Mouse (Mus musculus): ENCODE results near the gene Rhbdl1. TPM values are rescaled to one million over a fixed set of nuclear protein-coding genes. Genes with fewer than 3 reads are reported as not detected.
A peak's percentile ranks its signal among the peaks of the same experiment; 100 is the strongest.

Gene Rhbdl1
- polyA plus RNA-seq, 1 experiment = not detected

DNA sequence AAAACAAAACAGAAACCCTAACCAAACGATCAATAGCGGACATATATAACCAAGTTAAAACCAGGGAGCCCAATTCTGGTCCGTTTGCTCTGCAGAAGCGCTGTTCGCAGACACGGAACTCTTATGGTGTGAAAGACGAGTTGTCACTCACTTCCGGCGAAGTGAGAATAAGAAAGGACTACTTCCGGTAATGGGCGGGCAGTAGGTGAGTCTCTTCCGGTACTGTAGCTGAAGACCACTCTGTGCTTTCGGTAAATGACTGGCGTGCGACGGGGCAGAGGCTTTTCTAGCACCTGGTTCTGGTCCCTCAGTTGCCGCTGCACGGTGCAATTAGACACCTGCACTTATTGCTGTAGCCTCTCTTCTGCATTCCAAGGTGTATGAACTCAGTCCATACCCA is 13.6 kb downstream of the Rhbdl1 start, which contains the start of gene Wdr24:
Gene Wdr24 (plus strand): TSS at position 176 of the 400 bp plus-strand sequence.
- peak within 1 kb of the TSS; percentile 60 for H3K9ac ChIP-seq (ENCODE audit: low read depth, poor library complexity, severe bottlenecking)
- no peaks in the 10 kb centered on the region for H3K9me3 ChIP-seq (replicated peaks; ENCODE audit: control insufficient read depth, insufficient read depth, low read length, poor library complexity, severe bottlenecking)
- H3K36me3 ChIP-seq (ENCODE audit: control insufficient read depth, insufficient read depth, low read length, poor library complexity, severe bottlenecking) = no peaks in the 10 kb centered on the region; the same call in 1 of the 2 replicates
- no peak within 1 kb of the TSS for H3K27ac ChIP-seq (ENCODE audit: insufficient read depth, low read length)
- TF ChIP-seq POLR2A (IDR thresholded peaks at IDR 0.05; ENCODE audit: insufficient read depth, low read length) (no peak), CTCF (IDR thresholded peaks at IDR 0.05; ENCODE audit: low read depth, low read length) (no peak), EP300 (IDR thresholded peaks at IDR 0.05; ENCODE audit: insufficient read depth, low read depth, low read length) (no peak)
- H3K4me1 ChIP-seq (ENCODE audit: control insufficient read depth, insufficient read depth, low read length) = no peaks in the 10 kb centered on the region
- H3K4me3 ChIP-seq (ENCODE audit: low read depth, low read length) = peak within 1 kb of the TSS; percentile 93
- no peaks in the 10 kb centered on the region for H3K27me3 ChIP-seq (ENCODE audit: control insufficient read depth, insufficient read depth, low read length, poor library complexity, severe bottlenecking)

DNA sequence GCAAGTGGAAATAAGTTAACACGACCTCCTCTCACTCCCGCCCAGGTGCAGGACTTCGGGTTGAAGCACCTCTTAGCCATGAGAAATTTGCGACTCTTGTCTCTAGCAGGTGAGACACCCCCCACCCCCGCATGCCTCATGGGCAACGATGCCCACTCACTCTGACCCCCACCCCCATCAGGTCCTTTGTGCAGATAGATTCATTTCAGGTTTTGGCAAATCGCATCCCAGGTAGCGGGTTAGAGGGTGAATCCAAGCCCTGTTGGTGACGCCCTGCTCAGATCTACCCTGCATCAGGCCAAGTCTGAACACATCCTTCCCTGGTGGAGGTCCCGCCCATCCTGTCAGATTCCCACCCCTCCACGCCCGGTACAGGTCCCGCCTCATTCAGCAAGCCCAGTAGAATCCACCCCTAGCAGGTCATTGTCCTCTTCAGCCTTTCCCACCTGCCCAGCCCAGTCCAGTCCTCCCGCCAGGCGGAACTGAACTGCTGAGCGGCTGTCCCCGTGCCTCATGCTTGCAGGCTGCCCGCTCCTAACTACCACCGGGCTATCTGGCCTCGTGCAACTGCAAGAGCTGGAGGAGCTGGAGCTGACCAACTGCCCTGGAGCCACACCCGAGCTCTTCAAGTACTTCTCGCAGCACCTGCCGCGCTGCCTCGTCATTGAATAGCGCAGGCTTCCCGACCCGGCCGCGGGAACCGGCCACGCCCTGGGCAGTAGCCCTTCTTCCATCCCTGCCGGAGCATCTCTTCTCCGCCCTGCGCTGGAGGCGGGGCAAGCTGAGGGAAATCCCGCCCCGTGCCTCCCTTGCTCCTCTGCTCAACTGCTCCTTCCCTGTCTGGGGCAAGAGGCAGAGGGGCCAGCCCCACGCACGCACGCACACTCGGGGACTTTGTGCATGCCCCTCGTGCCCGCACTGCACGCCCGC is 18.0 kb downstream of the Rhbdl1 start:
- no peaks in the 10 kb centered on the region for H3K36me3 ChIP-seq (ENCODE audit: control insufficient read depth, insufficient read depth, low read length, poor library complexity, severe bottlenecking)
- H3K27ac ChIP-seq (ENCODE audit: insufficient read depth, low read length) = no peak overlapping the region
- no peaks in the 10 kb centered on the region for H3K27me3 ChIP-seq (ENCODE audit: control insufficient read depth, insufficient read depth, low read length, poor library complexity, severe bottlenecking)
- H3K4me1 ChIP-seq (ENCODE audit: control insufficient read depth, insufficient read depth, low read length) = no peaks in the 10 kb centered on the region
- no peaks in the 10 kb centered on the region for H3K9me3 ChIP-seq (replicated peaks; ENCODE audit: control insufficient read depth, insufficient read depth, low read length, poor library complexity, severe bottlenecking)
- TF ChIP-seq POLR2A (IDR thresholded peaks at IDR 0.05; ENCODE audit: insufficient read depth, low read length) = peak; percentile 12
- TF ChIP-seq EP300 (IDR thresholded peaks at IDR 0.05; ENCODE audit: insufficient read depth, low read depth, low read length) = no peak
- H3K9ac ChIP-seq (ENCODE audit: low read depth, poor library complexity, severe bottlenecking) = peak overlapping the region; percentile 42; the same call in 1 of the 2 replicates
- peak overlapping the region; percentile 59 for H3K4me3 ChIP-seq (ENCODE audit: low read depth, low read length)

DNA sequence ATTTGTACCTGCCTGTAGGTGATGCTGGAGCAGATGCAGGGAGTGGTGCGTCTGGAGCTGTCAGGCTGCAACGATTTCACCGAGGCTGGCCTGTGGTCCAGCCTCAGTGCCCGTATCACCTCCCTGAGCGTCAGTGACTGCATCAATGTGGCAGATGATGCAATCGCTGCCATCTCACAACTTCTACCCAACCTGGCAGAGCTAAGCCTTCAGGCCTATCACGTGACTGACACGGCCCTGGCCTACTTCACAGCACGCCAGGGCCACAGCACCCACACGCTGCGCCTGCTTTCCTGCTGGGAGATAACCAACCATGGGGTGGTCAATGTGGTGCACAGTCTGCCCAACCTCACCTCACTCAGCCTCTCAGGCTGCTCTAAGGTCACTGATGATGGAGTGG is 19.4 kb downstream of the Rhbdl1 start:
- no peaks in the 10 kb centered on the region for H3K9me3 ChIP-seq (replicated peaks; ENCODE audit: control insufficient read depth, insufficient read depth, low read length, poor library complexity, severe bottlenecking)
- no peaks in the 10 kb centered on the region for H3K27me3 ChIP-seq (ENCODE audit: control insufficient read depth, insufficient read depth, low read length, poor library complexity, severe bottlenecking)
- TF ChIP-seq POLR2A (IDR thresholded peaks at IDR 0.05; ENCODE audit: insufficient read depth, low read length) = no peak
- no peaks in the 10 kb centered on the region for H3K36me3 ChIP-seq (ENCODE audit: control insufficient read depth, insufficient read depth, low read length, poor library complexity, severe bottlenecking)
- H3K4me3 ChIP-seq (ENCODE audit: low read depth, low read length) = no peak overlapping the region
- H3K27ac ChIP-seq (ENCODE audit: insufficient read depth, low read length) = no peak overlapping the region
- H3K4me1 ChIP-seq (ENCODE audit: control insufficient read depth, insufficient read depth, low read length) = no peaks in the 10 kb centered on the region
- H3K9ac ChIP-seq (ENCODE audit: low read depth, poor library complexity, severe bottlenecking) = no peak overlapping the region

DNA sequence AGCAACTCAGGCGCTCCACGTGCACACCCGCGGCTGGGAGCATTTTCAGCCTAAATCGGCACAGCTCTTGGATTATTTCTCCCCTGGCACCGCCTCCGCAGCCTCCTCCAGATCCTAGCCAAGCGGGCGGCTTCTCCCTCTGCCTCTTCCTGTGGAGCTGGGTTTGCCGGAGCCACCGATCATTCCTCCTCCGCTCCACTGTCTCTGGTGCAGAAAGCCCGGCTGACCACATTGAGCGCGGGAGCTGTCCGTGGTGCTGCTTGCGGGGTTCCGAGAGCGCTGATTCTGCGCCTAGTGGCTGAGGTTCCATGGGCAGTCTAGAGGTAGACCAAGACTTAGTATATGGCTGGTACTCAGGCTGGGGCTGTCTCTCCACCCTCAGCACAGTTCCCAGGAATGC is 23.6 kb downstream of the Rhbdl1 start:
- H3K4me1 ChIP-seq (ENCODE audit: control insufficient read depth, insufficient read depth, low read length) = no peaks in the 10 kb centered on the region
- no peaks in the 10 kb centered on the region for H3K36me3 ChIP-seq (ENCODE audit: control insufficient read depth, insufficient read depth, low read length, poor library complexity, severe bottlenecking)
- H3K27ac ChIP-seq (ENCODE audit: insufficient read depth, low read length) = no peak overlapping the region
- no peak overlapping the region for H3K9ac ChIP-seq (ENCODE audit: low read depth, poor library complexity, severe bottlenecking)
- no peak overlapping the region for H3K4me3 ChIP-seq (ENCODE audit: low read depth, low read length)
- no peaks in the 10 kb centered on the region for H3K9me3 ChIP-seq (replicated peaks; ENCODE audit: control insufficient read depth, insufficient read depth, low read length, poor library complexity, severe bottlenecking)
- TF ChIP-seq CTCF (IDR thresholded peaks at IDR 0.05; ENCODE audit: low read depth, low read length) (peak; percentile 40), POLR2A (IDR thresholded peaks at IDR 0.05; ENCODE audit: insufficient read depth, low read length) (no peak)
- no peaks in the 10 kb centered on the region for H3K27me3 ChIP-seq (ENCODE audit: control insufficient read depth, insufficient read depth, low read length, poor library complexity, severe bottlenecking)

DNA sequence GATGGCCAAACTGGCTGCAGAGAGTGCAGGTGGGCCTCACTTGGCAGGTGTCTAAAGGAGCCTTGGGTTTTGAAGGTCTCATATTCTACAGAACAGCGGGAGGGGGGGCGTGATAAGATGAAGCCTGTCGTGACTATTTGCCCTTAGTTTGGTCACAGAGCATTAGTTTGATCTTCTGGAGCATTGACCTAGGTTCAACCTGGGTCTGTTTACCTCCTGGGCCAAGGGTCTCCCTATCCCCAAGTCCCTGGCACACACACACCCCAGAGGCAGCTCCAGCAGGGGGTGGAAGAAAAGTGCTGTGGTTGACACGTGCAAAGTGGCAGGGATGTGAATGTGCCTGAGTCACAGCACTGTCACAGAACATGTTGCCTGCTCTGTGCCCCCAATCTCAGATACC is 26.2 kb downstream of the Rhbdl1 start:
- Histone ChIP-seq H3K27ac (ENCODE audit: insufficient read depth, low read length) (no peak overlapping the region), H3K4me3 (ENCODE audit: low read depth, low read length) (no peak overlapping the region), H3K36me3 (ENCODE audit: control insufficient read depth, insufficient read depth, low read length, poor library complexity, severe bottlenecking) (no peaks in the 10 kb centered on the region), H3K9me3 (replicated peaks; ENCODE audit: control insufficient read depth, insufficient read depth, low read length, poor library complexity, severe bottlenecking) (no peaks in the 10 kb centered on the region), H3K4me1 (ENCODE audit: control insufficient read depth, insufficient read depth, low read length) (no peaks in the 10 kb centered on the region), H3K9ac (ENCODE audit: low read depth, poor library complexity, severe bottlenecking) (no peak overlapping the region), H3K27me3 (ENCODE audit: control insufficient read depth, insufficient read depth, low read length, poor library complexity, severe bottlenecking) (no peaks in the 10 kb centered on the region)
- TF ChIP-seq POLR2A (IDR thresholded peaks at IDR 0.05; ENCODE audit: insufficient read depth, low read length) = no peak
- TF ChIP-seq EP300 (IDR thresholded peaks at IDR 0.05; ENCODE audit: insufficient read depth, low read depth, low read length) = no peak
- no peak for TF ChIP-seq CTCF (IDR thresholded peaks at IDR 0.05; ENCODE audit: low read depth, low read length)

DNA sequence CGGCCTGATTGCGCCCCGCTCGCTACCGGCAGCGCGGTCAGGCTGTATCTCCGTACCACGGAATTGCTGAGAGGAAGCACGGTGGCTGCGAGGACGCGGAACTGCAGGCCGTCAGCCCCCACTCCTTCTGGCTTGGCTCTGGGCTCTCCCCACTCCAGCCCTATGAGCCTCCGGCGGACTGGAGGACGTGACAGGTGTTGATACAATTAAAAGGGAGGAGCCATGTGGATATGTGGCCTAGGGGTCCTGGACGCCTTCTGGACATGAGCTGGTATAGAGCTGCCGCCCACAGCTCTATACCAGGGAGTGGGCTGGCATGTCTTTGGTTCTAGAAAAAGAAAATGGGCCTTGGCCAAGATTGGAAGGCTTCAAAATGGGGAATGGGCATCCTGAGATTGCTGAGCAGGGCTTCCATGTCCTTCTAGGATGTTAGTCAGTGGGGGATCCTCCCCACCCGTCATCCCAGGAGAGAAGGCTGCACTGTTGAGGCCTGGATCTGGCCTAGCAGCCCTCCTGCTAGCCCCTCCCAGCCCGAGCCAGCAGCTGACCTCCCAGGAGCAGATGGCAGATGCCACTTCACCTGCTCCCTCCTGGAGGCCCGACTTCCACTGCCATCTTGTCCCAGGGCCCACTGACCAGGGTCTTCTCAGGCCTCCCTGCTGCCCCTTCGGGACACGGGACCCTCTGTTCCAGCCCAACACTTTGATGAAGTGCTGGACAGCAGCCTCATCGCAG is 27.3 kb downstream of the Rhbdl1 start:
- Histone ChIP-seq H3K36me3 (ENCODE audit: control insufficient read depth, insufficient read depth, low read length, poor library complexity, severe bottlenecking) (no peaks in the 10 kb centered on the region), H3K4me1 (ENCODE audit: control insufficient read depth, insufficient read depth, low read length) (no peaks in the 10 kb centered on the region), H3K27ac (ENCODE audit: insufficient read depth, low read length) (no peak overlapping the region), H3K27me3 (ENCODE audit: control insufficient read depth, insufficient read depth, low read length, poor library complexity, severe bottlenecking) (no peaks in the 10 kb centered on the region), H3K4me3 (ENCODE audit: low read depth, low read length) (peak overlapping the region; percentile 84), H3K9me3 (replicated peaks; ENCODE audit: control insufficient read depth, insufficient read depth, low read length, poor library complexity, severe bottlenecking) (no peaks in the 10 kb centered on the region), H3K9ac (ENCODE audit: low read depth, poor library complexity, severe bottlenecking) (peak overlapping the region; percentile 73)
- TF ChIP-seq CTCF (IDR thresholded peaks at IDR 0.05; ENCODE audit: low read depth, low read length) = no peak
- TF ChIP-seq EP300 (IDR thresholded peaks at IDR 0.05; ENCODE audit: insufficient read depth, low read depth, low read length) = no peak
- TF ChIP-seq POLR2A (IDR thresholded peaks at IDR 0.05; ENCODE audit: insufficient read depth, low read length) = no peak

All from ES-Bruce4 (cell line).